Mouse (Mus musculus): ENCODE measurements around the gene Clp1.

Gene Clp1

GRCm38 (mm10) chr2:84714811-84715561, 12.2 kb downstream of the Clp1 start, which contains the start of gene Zdhhc5:
Gene Zdhhc5, minus strand, starts transcription at chr2:84715180.
- in situ Hi-C loops (cut with MboI, MseI) = loop anchor here (5.0 kb wide), 1 partner anchor 38 kb away; the partner anchor contains the start of genes Gm28635, Med19 and Tmx2

DNA sequence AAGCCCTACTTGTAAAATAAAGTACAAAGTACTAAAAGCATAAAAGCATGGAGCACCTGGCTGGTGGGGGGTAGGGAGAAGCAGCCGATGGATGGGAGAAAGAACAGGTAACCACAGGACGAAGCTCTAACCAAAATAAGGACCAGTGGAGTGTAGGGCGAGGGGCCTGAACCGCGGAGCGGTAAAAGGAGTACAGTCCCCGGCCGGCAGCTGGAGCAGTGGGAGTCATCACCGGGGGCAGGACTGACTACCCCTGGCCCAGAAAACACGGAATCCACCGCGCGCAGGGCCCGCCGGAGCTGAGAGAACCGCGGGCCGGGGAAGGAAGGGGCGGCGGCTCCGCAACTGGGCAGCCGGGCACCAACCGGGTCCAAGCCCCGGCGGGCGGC, 12.7 kb downstream of the Clp1 start:
- in situ Hi-C loops (cut with MboI, MseI) = loop anchor here (5.0 kb wide), 1 partner anchor 37 kb away; the partner anchor contains the start of genes Gm28635, Med19 and Tmx2

DNA sequence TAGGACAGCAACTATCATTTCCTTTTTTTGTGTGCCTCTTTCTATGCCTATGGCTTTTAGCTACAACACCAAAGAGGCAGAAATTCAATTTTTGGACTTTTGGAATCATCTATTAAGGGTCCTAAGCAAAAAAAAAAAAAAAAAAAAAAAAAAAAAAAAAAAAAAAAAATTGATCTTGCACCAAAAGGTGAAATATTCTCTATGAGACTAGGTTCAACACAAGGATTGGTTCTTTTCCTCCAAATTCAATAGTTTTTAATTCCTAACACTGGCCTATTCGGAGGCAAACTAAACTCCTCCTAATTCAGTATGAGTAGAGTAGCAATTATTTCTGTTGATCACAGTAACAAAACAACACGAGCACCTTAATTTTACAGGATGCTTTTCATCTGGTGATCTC, 15.3 kb downstream of the Clp1 start:
- in situ Hi-C loops (cut with MboI, MseI) = loop anchor here (5.0 kb wide), 1 partner anchor 35 kb away; the partner anchor contains the start of genes Gm28635, Med19 and Tmx2

DNA sequence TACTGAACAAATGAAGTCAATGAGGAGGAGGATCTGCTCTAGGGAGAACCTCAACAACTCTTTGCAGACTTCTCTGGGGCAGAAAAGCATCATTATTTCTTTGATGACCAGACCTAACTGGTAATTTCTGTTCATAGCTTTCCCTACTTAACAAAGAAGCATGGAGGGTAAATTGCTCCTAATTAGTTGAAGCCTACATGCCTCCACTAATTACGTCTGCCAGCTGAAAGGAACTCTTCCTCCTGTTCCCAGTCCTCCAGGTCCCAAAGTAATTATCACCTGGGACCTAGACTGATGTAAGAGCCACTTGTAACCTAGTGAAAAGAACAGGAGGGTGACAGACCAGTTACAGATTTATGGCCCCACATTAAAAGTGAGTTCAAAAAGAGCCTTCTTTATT, 19.6 kb downstream of the Clp1 start:
- in situ Hi-C loops (cut with MboI, MseI) = no loop called here

DNA sequence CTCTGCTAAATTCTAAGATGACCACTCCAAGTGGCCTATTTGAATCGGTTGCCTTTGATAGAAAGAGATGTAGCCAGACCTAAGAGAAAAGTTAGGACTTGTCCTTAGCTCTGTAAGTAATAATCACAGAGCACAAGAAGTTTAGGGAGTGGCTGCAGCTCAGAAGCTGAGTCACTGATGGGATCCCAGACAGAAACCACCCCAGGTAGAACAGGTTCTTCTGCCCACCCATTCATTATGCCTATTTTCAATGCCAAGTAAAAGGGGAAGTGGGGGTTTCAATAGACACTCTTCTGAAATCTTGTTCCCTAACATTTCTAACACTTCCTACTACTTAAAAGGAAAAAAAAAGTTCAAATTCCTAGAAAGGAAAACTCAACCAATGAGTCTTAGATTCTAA, 21.9 kb downstream of the Clp1 start:
- in situ Hi-C loops (cut with MboI, MseI) = no loop called here

- in situ Hi-C loops (cut with MboI, MseI) = no loop called here
Observed at GRCm38 (mm10) chr2:84704329-84704728, 22.8 kb downstream of the Clp1 start.

DNA sequence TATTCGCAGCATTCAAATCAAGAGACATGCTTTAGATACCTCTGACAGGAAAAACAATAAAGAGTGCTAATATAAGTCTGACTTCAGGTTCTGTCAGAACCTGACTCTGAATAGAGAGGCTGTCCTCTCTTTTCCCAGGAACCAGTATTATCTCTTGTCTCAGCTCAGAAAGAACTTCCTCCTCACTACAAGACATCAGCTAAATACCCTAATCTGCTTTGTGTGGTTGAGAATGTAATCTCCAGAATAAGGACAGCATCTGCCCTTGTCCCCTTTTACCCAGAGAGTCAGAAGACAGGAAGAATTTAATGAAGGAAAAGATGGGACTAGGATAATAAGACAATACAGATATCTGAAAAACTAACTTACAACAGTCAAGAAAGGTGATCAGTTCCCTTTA, 23.7 kb downstream of the Clp1 start:
- in situ Hi-C loops (cut with MboI, MseI) = no loop called here

DNA sequence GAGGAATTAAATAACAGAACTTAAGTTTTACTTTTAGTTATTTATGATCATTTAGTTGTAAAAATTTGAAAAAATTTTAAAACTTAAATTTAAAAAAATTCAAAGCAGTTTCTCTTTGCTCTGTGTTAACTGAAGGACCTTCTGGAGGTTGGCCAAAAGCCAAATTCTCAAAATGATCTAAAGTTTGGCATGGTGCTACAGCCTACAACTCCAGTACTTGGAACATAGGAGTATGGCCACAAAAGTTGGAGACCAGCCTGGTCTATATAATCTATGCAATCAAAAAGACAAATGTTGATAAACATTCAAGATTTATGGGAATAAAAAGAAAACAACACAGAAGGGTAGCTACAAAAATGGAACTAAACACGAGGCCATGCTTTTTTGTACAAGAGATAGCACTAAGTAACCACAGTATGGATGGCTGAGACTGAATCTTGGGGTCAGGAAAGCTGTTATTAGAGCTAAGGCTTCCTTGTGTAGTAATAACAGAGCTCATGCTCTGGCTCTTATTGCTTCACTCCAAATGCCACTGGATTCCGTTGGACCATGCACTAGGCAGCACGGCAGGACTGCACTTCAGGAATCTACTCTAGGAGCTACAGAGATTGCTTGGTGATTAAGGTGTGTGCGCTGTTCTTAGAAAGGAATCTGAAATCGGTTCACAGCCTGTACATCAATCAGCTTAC, 32.0 kb downstream of the Clp1 start:
- in situ Hi-C loops (cut with MboI, MseI) = loop anchor here (25.0 kb wide), 1 partner anchor 908 kb away; no protein-coding TSS in a partner anchor

DNA sequence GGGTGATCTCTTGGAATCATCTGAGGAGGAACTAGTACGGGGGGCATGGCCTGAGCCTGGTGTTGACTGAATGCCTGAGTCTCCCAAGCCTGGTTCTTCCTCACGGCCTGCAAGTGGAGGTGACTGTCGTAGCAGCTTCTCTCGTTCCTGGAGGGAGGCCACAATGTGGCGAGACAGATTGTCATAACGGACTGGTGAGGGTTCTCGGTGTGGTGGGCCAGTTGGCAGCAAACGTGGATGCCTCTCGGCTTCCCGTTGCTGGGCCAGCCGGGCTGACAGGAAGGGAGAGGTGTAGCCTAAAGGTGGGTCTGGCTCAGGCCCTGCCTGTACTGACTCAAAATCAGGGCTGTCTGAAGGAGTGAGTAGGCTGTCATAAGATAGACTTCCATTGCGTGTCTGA, 37.1 kb downstream of the Clp1 start:
- in situ Hi-C loops (cut with MboI, MseI) = loop anchor here (25.0 kb wide), 1 partner anchor 903 kb away; no protein-coding TSS in a partner anchor

DNA sequence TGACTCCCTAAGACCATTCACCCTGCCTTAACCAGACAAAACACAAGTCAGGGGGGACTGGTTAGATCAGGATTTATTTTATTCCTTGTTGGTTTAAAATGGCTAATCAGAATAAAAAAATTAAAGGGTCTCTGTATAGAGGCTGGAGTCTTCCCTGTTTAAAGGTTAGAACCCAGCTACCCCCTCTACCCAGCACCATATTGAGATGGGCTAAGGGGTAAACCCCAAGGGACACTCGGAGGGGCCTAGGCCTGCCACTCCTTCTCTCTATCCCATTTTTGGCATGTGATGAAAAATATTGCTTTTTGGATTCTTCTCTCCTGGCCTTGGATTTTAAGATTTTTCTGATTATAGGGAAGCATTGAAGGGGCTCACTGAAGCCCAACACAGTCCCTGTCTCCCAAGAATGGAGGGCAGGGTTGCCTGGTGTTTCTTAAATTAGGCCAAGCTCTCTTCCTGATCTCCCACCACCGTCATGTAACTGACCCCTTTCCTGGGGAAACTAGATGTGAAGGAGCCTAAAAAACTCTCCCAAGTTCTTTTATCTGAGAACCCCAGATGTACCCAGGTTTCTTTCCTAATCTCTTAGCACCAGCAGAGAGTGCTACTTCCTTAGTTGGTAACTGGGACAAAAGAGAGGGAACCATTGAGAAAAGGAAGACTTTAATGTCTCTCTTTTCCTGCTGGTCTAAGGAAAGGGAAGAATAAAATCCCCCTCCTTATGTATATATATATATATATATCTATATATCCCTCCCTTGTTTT, 38.9 kb downstream of the Clp1 start:
- in situ Hi-C loops (cut with MboI, MseI) = loop anchor here (25.0 kb wide), 1 partner anchor 901 kb away; no protein-coding TSS in a partner anchor

DNA sequence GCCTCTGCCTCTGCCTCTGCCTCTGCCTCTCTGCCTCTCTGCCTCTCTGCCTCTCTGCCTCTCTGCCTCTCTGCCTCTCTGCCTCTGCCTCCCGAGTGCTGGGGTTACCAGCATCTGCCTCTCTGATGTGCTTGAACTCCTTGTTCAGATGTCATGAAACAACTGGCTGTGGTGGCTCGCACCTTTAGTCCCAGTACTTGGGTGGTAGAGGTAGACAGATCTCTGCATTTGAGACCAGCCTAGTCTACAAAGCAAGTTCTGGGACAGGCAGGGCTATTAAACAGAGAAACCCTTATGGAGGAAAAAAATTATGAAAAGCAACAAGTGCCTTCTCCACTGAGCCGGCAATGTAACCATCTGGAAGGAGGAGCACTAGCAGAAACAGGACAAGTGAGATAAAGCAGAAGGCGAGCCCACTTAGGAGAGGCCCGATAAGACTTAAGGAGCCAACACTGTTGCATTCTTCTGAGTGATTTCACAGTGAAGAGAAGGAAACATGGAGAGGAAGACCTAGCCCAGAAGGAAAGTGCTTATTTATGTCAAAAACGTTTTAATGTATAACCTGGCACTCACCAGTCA, 44.5 kb downstream of the Clp1 start:
- in situ Hi-C loops (cut with MboI, MseI) = loop anchor here (25.0 kb wide), 1 partner anchor 895 kb away; no protein-coding TSS in a partner anchor

- in situ Hi-C loops (cut with MboI, MseI) = loop anchor here (5.0 to 25.0 kb wide), 2 partner anchors 33 to 892 kb away; no protein-coding TSS in a partner anchor
Observed at GRCm38 (mm10) chr2:84679016-84679415, 48.1 kb downstream of the Clp1 start, which contains the start of gene Tmx2. Gene Tmx2, minus strand, starts transcription at chr2:84679140.

- in situ Hi-C loops (cut with MboI, MseI) = loop anchor here (5.0 to 25.0 kb wide), 2 partner anchors 34 to 891 kb away; no protein-coding TSS in a partner anchor
Observed at GRCm38 (mm10) chr2:84677968-84678880, 48.9 kb downstream of the Clp1 start, which contains the start of the genes Gm28635 and Med19. Gene Gm28635, minus strand, starts transcription at chr2:84678041. Gene Med19, plus strand, starts transcription at chr2:84678402.

DNA sequence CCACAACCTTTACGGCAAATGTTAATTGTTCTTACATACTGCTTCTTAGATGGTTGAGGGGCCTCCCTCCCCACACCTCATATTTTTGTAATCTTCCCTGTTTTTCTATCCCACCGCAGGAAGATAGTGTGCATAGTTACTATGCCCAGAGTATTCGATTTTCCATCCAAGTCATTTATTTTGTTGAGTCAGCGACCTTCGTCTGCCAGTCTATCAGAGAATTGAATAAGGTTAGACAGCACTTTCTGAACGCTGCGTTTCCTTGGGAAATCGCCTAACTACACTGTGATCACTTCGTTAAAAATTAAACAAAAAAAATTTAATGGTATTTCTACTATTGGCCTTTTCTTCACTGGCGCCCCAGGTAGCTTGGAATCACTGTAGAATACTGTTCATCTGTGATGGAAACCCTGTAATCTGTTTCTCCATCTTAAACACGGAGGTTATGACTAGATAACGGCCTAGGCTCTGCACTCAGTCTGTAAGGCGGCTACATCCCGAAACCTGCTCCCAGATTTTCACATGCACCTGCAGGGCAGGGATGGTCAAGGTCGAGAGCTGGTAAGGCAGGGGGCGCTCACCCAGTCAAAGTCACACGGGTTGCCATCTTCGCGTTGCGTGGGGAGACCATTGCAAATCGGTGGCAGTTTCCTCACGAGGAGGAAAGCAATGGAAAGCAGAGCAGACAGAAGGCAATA, 49.7 kb downstream of the Clp1 start:
- in situ Hi-C loops (cut with MboI, MseI) = loop anchor here (5.0 to 25.0 kb wide), 2 partner anchors 35 to 890 kb away; no protein-coding TSS in a partner anchor

Measured in regulatory T cell (primary cell).